Mouse (Mus musculus): ENCODE measurements at regions not wholly inside any gene's neighbourhood (a gene's known extent, or its start where the extent isn't known, plus 50 kb on each side); places are given as distances from the start of the nearest gene placed in this dataset.
A peak's percentile ranks its signal among the peaks of the same experiment; 100 is the strongest.

- no peaks in the 10 kb centered on the region for H3K9me3 ChIP-seq (ENCODE audit: control insufficient read depth, low read length)
- H3K4me3 ChIP-seq (ENCODE audit: low read depth, low read length) = no peak overlapping the region
- WGBS = 92% methylated on average over 3 of the region's 3 CpGs
- H3K36me3 ChIP-seq (ENCODE audit: control insufficient read depth, insufficient read depth, low read length) = no peaks in the 10 kb centered on the region
- no peak overlapping the region for H3K27ac ChIP-seq (ENCODE audit: low read depth, low read length)
- H3K4me1 ChIP-seq (replicated peaks; ENCODE audit: control insufficient read depth, insufficient read depth, low read length) = no peaks in the 10 kb centered on the region
- H3K27me3 ChIP-seq (ENCODE audit: control insufficient read depth, insufficient read depth, low read length) = no peaks in the 10 kb centered on the region
- no peak overlapping the region for H3K4me2 ChIP-seq (ENCODE audit: low read depth, low read length, severe bottlenecking)
- DNase-seq (ENCODE audit: low spot score) (no peak), ATAC-seq (replicated peaks; ENCODE audit: low FRiP score) (no peak)
- H3K9ac ChIP-seq (ENCODE audit: low read length) = no peak overlapping the region
These were observed 671.9 kb upstream of the Gm38303 start for GRCm38 (mm10) chr3:11007363-11007762.

- H3K27ac ChIP-seq (ENCODE audit: low read depth, low read length) = no peak overlapping the region
- no peaks in the 10 kb centered on the region for H3K4me1 ChIP-seq (replicated peaks; ENCODE audit: control insufficient read depth, insufficient read depth, low read length)
- H3K4me2 ChIP-seq (ENCODE audit: low read depth, low read length, severe bottlenecking) = no peak overlapping the region
- ATAC-seq (replicated peaks; ENCODE audit: low FRiP score) = no peak
- no peaks in the 10 kb centered on the region for H3K27me3 ChIP-seq (ENCODE audit: control insufficient read depth, insufficient read depth, low read length)
- 89% methylated on average over 2 of the region's 2 CpGs for WGBS
- no peak for DNase-seq (ENCODE audit: low spot score)
- no peaks in the 10 kb centered on the region for H3K9me3 ChIP-seq (ENCODE audit: control insufficient read depth, low read length)
- H3K4me3 ChIP-seq (ENCODE audit: low read depth, low read length) = no peak overlapping the region
- no peaks in the 10 kb centered on the region for H3K36me3 ChIP-seq (ENCODE audit: control insufficient read depth, insufficient read depth, low read length)
- H3K9ac ChIP-seq (ENCODE audit: low read length) = no peak overlapping the region
These were observed 671.2 kb upstream of the Gm38303 start for GRCm38 (mm10) chr3:11006531-11007269.

DNA sequence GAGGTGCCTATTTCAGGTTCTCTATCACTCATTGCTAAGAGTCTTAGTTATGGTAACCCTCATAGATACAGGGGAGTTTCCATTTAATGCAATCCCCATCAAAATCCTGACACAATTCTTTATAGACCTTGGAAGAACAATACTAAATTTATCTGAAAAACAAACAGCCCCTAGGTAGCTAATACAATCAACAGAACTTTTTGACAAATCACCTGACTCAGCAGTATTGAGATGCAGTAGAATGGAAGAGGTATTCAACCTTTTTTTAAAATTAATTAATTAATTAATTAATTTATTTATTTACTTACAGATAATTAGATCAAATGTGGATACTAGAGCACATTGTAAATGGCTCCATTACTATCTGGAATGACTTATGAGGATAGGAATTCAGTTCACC lies 643.5 kb upstream of the Gm38303 start:
- Histone ChIP-seq H3K27ac (ENCODE audit: low read depth, low read length) (no peak overlapping the region), H3K36me3 (ENCODE audit: control insufficient read depth, insufficient read depth, low read length) (no peaks in the 10 kb centered on the region), H3K27me3 (ENCODE audit: control insufficient read depth, insufficient read depth, low read length) (no peaks in the 10 kb centered on the region), H3K4me1 (replicated peaks; ENCODE audit: control insufficient read depth, insufficient read depth, low read length) (no peaks in the 10 kb centered on the region), H3K9me3 (ENCODE audit: control insufficient read depth, low read length) (no peaks in the 10 kb centered on the region), H3K4me3 (ENCODE audit: low read depth, low read length) (no peak overlapping the region), H3K9ac (ENCODE audit: low read length) (no peak overlapping the region), H3K4me2 (ENCODE audit: low read depth, low read length, severe bottlenecking) (no peak overlapping the region)
- DNase-seq (ENCODE audit: low spot score) (no peak), ATAC-seq (replicated peaks; ENCODE audit: low FRiP score) (no peak)

- H3K4me3 ChIP-seq (ENCODE audit: low read depth, low read length) = no peak overlapping the region
- H3K4me2 ChIP-seq (ENCODE audit: low read depth, low read length, severe bottlenecking) = no peak overlapping the region
- H3K9me3 ChIP-seq (ENCODE audit: control insufficient read depth, low read length) = no peaks in the 10 kb centered on the region
- H3K36me3 ChIP-seq (ENCODE audit: control insufficient read depth, insufficient read depth, low read length) = no peaks in the 10 kb centered on the region
- H3K9ac ChIP-seq (ENCODE audit: low read length) = no peak overlapping the region
- no peaks in the 10 kb centered on the region for H3K27me3 ChIP-seq (ENCODE audit: control insufficient read depth, insufficient read depth, low read length)
- 95% methylated on average over 3 of the region's 3 CpGs for WGBS
- H3K4me1 ChIP-seq (replicated peaks; ENCODE audit: control insufficient read depth, insufficient read depth, low read length) = no peaks in the 10 kb centered on the region
- no peak overlapping the region for H3K27ac ChIP-seq (ENCODE audit: low read depth, low read length)
- no peak for ATAC-seq (replicated peaks; ENCODE audit: low FRiP score)
- DNase-seq (ENCODE audit: low spot score) = no peak
These were observed 638.9 kb upstream of the Gm38303 start for GRCm38 (mm10) chr3:10974429-10974828.

DNA sequence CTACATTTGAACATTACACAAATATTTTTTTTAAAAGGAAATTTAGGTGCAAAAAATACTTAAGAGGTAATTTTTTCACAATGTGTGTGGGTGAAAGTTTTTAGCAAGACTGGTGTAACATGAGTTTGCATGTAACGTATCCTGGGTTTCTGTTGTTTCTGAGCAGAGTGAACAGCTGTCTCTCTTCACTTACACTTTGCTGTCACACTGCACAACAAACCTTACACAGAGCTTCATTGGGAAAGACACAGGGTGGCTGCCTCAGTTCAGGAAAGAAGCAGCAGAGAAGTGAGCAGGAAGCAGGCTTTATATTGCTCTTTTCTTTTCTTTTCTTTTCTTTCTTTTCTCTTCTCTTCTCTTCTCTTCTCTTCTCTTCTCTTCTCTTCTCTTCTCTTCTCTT lies 617.1 kb upstream of the Gm38303 start:
- WGBS = 100% methylated on average over 1 of the region's 1 CpGs
- ATAC-seq (replicated peaks; ENCODE audit: low FRiP score) = no peak

DNA sequence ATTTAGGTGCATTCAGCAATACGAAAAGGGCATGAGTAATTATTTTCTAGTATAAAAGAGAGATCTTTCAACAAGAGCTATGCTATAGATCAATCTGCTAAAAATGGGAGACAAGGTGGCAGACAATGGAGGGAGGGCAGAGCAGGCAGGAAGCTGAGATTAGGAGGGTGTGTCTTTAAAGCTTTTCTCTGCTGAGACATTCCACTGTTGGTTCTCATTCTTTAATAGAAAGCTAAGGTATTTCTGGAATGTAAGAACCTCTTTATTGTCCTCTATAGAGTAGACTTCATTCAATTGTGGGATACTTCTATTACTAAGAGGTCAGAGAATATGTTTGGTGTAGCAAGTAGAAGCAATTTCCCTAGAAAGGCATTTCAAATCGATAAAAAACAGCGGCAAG lies 581.6 kb upstream of the Gm38303 start:
- H3K9me3 ChIP-seq (ENCODE audit: control insufficient read depth, low read length) = no peaks in the 10 kb centered on the region
- 56% methylated on average over 3 of the region's 3 CpGs for WGBS
- ATAC-seq (replicated peaks; ENCODE audit: low FRiP score) = no peak

More for the DNA sequence above, 617.1 kb upstream of the Gm38303 start:
- DNase-seq (ENCODE audit: low spot score) = no peak
- H3K27me3 ChIP-seq (ENCODE audit: control insufficient read depth, insufficient read depth, low read length) = no peaks in the 10 kb centered on the region
- H3K9me3 ChIP-seq (ENCODE audit: control insufficient read depth, low read length) = no peaks in the 10 kb centered on the region
- H3K27ac ChIP-seq (ENCODE audit: low read depth, low read length) = no peak overlapping the region
- no peak overlapping the region for H3K4me2 ChIP-seq (ENCODE audit: low read depth, low read length, severe bottlenecking)
- no peak overlapping the region for H3K4me3 ChIP-seq (ENCODE audit: low read depth, low read length)
- no peaks in the 10 kb centered on the region for H3K36me3 ChIP-seq (ENCODE audit: control insufficient read depth, insufficient read depth, low read length)
- H3K9ac ChIP-seq (ENCODE audit: low read length) = no peak overlapping the region
- H3K4me1 ChIP-seq (replicated peaks; ENCODE audit: control insufficient read depth, insufficient read depth, low read length) = no peaks in the 10 kb centered on the region

GRCm38 (mm10) chr3:10891981-10892380 lies 556.5 kb upstream of the Gm38303 start:
- Histone ChIP-seq H3K36me3 (ENCODE audit: control insufficient read depth, insufficient read depth, low read length) (no peaks in the 10 kb centered on the region), H3K4me3 (ENCODE audit: low read depth, low read length) (no peak overlapping the region), H3K4me2 (ENCODE audit: low read depth, low read length, severe bottlenecking) (no peak overlapping the region), H3K4me1 (replicated peaks; ENCODE audit: control insufficient read depth, insufficient read depth, low read length) (no peaks in the 10 kb centered on the region), H3K27me3 (ENCODE audit: control insufficient read depth, insufficient read depth, low read length) (no peaks in the 10 kb centered on the region), H3K9ac (ENCODE audit: low read length) (no peak overlapping the region), H3K27ac (ENCODE audit: low read depth, low read length) (no peak overlapping the region), H3K9me3 (ENCODE audit: control insufficient read depth, low read length) (no peaks in the 10 kb centered on the region)
- no peak for DNase-seq (ENCODE audit: low spot score)
- WGBS = 80% methylated on average over 2 of the region's 2 CpGs
- ATAC-seq (replicated peaks; ENCODE audit: low FRiP score) = 0 out of 2 replicates have a peak, but pooled peaks have one; percentile 36

More for the DNA sequence above, 581.6 kb upstream of the Gm38303 start:
- no peaks in the 10 kb centered on the region for H3K27me3 ChIP-seq (ENCODE audit: control insufficient read depth, insufficient read depth, low read length)
- no peak overlapping the region for H3K4me2 ChIP-seq (ENCODE audit: low read depth, low read length, severe bottlenecking)
- H3K4me3 ChIP-seq (ENCODE audit: low read depth, low read length) = no peak overlapping the region
- no peaks in the 10 kb centered on the region for H3K4me1 ChIP-seq (replicated peaks; ENCODE audit: control insufficient read depth, insufficient read depth, low read length)
- no peaks in the 10 kb centered on the region for H3K36me3 ChIP-seq (ENCODE audit: control insufficient read depth, insufficient read depth, low read length)
- no peak overlapping the region for H3K27ac ChIP-seq (ENCODE audit: low read depth, low read length)
- no peak overlapping the region for H3K9ac ChIP-seq (ENCODE audit: low read length)
- DNase-seq (ENCODE audit: low spot score) = no peak

All from forebrain, embryonic 11.5 days (tissue).